Mouse (Mus musculus) embryo, embryonic 11.5 days (tissue): ENCODE results near the gene Rnf17.

ENCODE experiments used
- DNase-seq: peaks from one replicate; pipeline ENCODE4 v3.0.0-alpha.2; 2012; ENCODE audit warnings: low read depth, low spot score

Rnf17 gene

GRCm38 (mm10) chr14:56402311-56403071, at the start of gene Rnf17:
TSS of gene Rnf17 (plus strand) at chr14:56402581.
- no peak for DNase-seq

DNA sequence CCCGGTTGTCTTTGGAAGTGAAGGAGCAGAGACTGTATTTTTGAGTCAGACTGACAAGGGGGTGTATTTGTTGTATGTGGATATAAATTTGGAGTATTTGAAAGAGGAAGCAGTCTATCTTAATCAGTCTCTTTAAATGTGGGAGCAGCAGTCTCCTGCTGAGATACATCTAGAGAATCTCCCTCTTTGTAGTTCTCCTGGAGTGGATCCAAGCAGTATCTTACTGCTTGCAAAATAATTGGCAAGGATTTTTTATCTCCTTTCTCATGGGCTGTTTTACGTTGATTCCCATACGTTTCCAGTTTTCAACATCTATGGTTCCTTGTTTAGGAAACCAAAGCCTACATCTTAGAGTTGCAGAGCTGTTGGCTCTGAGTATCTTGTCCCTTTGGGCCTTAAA, 47.6 kb upstream of the Rnf17 start:
- no peak for DNase-seq

GRCm38 (mm10) chr14:56355396-56355795, 47.0 kb upstream of the Rnf17 start:
- DNase-seq = no peak

DNA sequence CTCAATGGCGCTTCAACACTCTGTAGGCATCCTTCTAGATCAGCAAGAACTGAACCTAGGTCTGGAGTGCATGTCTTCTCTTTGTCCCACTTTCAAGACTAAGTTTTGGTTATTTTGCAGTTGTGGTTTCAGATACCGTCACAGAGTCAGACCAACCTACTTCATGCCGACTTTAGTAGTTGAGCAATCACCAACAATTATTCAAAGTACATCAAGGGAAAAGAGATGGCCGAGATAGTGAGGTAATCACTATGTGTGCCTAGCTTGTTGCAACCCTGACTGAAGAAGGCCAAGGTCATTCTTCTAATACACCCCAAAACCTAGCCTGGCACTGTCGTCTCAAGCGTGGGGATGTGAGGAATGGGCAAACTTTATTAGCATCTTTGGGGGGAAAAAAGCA, 46.2 kb upstream of the Rnf17 start:
- no peak for DNase-seq

- no peak for DNase-seq
Measured at GRCm38 (mm10) chr14:56358422-56358821, 44.0 kb upstream of the Rnf17 start.

DNA sequence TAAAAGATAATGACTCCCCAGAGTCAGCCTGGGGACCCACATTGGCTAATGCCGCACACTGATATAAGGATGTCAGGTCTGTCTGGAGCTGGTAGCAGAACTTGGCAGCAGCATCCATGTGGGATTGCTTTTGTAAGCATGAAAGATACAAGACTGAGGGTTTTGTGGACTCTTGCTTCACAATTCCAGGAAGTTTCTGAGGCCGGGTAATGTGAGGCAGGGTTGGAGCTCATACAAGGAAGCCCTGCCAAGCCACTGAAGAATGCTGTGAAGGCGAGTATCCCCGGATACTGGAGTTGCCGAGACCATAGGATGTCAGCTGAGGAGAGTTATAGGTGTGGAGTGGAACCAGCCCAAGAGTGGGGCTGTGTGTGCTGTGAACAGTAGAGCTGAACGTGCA, 43.2 kb upstream of the Rnf17 start:
- no peak for DNase-seq

DNA sequence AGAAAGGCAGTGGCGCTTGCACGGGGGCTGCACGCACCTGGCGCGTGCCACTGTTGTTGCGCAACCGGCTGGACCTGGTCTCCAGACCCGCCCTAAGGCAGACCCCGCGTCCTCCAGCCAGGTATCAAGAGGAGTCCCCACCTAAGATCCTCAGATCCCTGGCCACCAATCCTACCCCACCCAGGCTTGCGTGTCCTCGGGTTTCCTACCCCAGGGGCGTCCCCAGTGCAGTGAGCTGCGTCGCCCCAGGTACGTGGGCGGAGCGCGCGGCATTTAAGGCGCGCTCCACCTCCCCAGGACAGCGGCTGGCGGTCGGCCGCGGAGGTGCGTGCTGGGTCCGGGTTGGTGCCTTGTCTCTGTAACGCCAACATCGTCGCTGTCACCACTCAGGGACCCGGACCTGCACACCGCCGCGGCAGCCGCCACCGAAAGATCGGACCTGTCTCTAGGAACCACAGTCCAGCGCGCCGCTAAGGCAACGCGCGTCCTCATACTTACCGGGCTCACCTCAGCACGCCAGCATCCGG, 37.6 kb upstream of the Rnf17 start, which contains the start of gene Atp12a:
Atp12a (plus strand) TSS at position 358 of the 527 bp plus-strand sequence.
- no peak for DNase-seq

GRCm38 (mm10) chr14:56365292-56365691, 37.1 kb upstream of the Rnf17 start:
- no peak for DNase-seq

GRCm38 (mm10) chr14:56366712-56367111, 35.7 kb upstream of the Rnf17 start:
- DNase-seq = no peak

- no peak for DNase-seq
Measured at GRCm38 (mm10) chr14:56368834-56369233, 33.5 kb upstream of the Rnf17 start.

DNA sequence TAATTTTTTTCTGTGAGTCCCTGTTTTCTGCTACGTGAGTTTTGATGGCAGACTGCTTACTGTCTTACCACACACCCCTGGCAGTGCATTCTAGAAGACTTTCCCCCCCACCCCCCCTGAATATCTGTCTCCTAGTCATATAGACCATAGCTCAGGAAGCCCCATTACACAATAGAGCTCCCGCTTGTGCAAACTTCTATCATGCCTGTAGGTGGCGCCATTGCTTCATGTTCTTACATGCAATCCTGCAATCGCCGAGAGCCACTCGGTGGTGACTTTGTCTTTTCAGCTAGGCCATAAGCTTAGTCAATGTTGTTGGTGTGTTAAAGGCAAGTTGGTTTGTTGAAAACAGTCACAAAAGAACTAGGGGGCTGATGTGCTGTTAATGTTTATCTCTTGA, 26.6 kb upstream of the Rnf17 start:
- peak; percentile 74 for DNase-seq

- DNase-seq = no peak
Measured at GRCm38 (mm10) chr14:56377745-56378144, 24.6 kb upstream of the Rnf17 start.

- no peak for DNase-seq
Measured at GRCm38 (mm10) chr14:56379336-56379735, 23.0 kb upstream of the Rnf17 start.

DNA sequence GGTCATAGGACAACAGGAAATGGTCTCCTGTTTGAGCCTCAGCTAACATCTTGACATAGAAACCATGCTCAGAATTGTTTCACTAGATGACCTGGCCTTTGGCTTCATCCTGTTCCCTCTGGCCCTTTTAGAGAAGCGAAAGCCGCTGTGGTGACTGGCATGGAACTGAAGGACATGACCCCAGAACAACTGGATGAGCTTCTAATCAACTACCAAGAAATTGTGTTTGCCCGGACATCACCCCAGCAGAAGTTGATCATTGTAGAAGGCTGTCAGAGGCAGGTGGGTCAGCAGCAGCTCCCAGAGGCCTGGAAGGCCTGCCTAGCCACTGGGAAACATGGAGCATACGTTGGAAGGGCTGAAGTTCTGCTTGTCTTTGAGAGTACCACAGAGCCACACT, 20.0 kb upstream of the Rnf17 start:
- DNase-seq = no peak

DNA sequence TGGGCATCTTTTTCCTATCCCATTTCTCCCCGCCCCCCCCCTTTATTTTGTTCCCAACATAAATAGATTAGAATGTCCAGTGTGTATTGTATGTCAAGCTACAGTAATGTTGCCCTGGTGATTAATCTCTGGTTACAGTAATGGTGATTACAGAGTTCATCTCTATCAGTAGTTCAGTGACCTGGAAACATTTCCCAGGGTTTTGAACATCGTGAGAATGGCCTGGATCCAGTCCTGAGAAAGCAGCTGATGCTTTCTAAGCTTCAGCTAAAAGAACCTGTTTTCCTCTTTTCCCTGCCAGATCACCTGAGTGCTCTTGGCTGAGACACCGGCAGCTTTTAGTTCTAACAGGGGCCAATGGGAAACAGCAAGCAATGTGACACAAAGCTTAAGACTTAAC, 12.1 kb upstream of the Rnf17 start:
- no peak for DNase-seq

- no peak for DNase-seq
Measured at GRCm38 (mm10) chr14:56393704-56394312, 8.6 kb upstream of the Rnf17 start.

DNA sequence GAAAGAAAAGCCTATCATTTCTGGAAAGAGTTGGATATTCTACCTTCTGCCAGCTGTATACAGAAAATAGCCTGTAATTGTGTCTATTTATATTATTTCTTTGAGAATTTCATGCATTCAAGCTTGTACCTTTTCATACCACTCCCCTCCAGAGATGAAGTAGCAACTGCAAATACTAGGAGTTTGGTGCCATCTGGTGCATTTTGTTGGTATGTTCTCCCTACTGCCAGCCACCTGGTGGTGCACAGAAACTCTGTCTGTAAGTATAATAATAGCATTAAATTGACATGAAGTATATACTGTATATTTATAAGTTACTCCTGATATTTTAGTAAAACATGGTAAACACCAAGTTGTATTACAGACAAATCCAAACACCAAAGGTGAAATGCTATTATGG, 4.4 kb upstream of the Rnf17 start:
- no peak for DNase-seq

- no peak for DNase-seq
Measured at GRCm38 (mm10) chr14:56403072-56403375, 643 bp downstream of the Rnf17 start.

DNA sequence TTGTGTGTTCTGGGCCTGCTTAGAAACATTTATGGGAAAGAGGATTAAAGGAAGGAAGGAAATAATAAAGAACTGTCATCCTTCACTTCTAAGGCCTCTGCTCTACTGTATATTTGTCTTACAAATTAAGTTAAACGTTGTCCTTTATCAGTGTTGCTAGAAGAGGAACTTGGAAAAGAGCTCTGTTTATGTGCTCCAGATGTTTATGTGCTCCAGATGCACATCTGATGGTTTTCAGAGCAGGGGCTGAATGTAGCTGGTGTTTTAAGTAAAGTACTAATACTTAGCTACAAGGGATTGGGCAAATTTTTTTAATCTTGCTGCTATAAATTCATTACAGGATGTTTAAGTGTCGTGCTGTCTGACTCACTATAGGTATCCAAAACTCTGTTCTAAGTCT, 59.7 kb downstream of the Rnf17 start:
- no peak for DNase-seq

DNA sequence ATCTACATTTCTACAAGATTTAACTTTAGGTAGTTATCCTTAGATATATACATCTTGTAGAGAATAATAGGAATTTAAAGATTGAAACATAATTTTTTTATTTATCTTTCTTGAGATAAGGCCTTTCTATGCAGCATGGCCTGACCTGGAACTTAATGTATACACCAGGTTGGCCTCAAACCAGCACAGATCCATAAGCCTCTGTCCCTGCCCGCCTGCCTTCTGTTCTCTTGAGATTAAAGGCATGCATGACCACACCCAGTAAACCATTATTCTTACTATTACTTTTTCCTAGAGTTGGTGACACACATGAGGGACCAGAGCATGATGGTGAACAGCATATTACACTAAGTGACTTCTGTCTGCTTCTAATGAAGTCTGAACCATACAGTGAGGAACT, 60.3 kb downstream of the Rnf17 start:
- no peak for DNase-seq

- DNase-seq = peak; percentile 4
Measured at GRCm38 (mm10) chr14:56468145-56468544, 65.8 kb downstream of the Rnf17 start.

DNA sequence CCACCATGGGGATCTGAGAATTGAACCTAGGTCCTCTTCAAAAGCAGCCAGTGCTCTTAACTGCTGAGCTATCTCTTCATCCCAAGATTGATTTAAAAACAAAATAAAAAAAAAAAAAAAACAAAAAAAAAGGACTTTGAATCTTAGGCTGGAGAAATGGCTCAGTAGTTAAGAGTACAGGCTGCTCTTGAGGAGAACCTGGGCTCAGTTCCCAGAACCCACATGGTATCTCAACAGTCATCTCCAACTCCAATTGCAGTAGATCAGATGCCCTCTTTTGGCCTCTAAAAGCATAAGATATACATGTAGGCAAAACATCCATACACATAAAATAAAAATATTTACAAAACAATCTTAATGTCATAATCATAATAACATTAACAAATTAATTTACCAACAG, 87.4 kb downstream of the Rnf17 start:
- DNase-seq = no peak

- no peak for DNase-seq
Measured at GRCm38 (mm10) chr14:56502407-56502806, 100.0 kb downstream of the Rnf17 start.
